Mouse (Mus musculus) heart, adult 18-20 months (tissue): ENCODE measurements around the gene Myo10. TPM values are rescaled to one million over a fixed set of nuclear protein-coding genes. Genes with fewer than 3 reads are reported as not detected.
"Not testable (repeated sequence)": the region's sequence is repeated elsewhere in the genome, so short reads cannot be mapped to it uniquely, and the experiment has no call there.

Experiments used
- DNase-seq, 2 experiments: peaks; one replicate each; pipeline ENCODE4 v3.0.0; 2021 to 2022; ENCODE audit warnings: mixed read lengths in 1 of 2
- total RNA-seq, 2 experiments: library from RNA; stranded (reverse); gene quantifications; 2 replicates each; pipeline ENCODE4 v1.2.3; 2021

Myo10 gene
- total RNA-seq, 2 experiments from 2014 or later: 56.9 to 65.1 TPM

GRCm38 (mm10) chr15:25692254-25692950 lies 70.1 kb downstream of the Myo10 start:
- peak; percentile 35 to 49 for DNase-seq

- DNase-seq: no peak
Measured at GRCm38 (mm10) chr15:25693708-25694107, 71.4 kb downstream of the Myo10 start.

DNA sequence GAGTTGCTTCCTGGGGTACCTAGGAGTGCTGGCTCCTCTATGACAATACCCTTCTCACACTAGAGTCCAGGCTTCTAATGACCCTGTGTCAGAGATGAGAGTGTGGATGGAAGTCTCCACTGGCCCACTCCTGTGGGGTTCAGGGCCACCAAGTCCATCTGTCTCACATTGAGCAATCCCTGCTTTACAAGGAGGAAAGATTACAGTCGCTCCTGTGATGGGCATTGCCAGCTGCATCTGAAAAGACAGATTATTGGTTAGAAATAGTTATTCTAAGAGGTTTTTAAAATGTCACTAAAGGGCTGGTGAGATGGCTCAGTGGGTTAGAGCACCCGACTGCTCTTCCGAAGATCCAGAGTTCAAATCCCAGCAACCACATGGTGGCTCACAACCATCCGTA lies 72.4 kb downstream of the Myo10 start:
- DNase-seq: no peak

DNA sequence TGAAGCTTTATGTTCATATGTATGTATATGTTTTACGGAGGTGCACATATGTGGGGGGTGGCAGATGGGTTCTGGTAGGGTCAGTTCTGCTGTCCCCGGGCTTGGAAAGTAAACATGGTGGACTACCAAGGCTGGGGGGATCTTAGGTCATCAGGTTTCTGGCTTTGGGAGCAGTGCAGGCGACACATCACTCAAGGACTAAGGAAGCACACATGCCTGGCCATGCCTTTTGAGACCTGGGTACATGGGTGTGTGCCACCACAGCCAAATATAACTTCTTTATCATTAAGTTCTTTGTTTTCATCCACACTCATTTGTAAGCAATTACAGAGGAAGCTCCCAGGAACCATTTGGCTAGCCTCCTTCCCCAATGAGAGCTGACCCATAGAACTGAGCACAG lies 72.9 kb downstream of the Myo10 start:
- DNase-seq: no peak

DNA sequence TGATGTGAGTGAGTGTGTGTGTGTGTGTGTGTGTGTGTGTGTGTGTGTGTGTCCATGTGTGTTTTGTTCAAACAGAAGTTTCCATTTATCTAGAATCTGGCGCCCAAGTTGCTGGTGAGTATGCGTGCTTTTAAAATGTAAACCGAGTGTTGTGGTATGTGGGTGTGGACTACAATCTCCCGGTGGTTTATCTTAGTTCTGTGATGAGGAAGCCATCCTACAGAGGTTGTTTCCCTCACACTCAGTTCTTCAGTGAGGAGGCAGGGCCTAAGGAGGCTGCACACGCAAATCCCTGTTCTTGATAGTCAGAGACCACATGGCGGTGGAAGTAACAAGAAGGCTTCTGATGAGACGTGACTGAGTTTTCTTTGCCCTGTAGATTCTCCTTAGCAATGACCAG lies 73.6 kb downstream of the Myo10 start:
- no peak for DNase-seq

- no peak for DNase-seq
Measured at GRCm38 (mm10) chr15:25696660-25697059, 74.3 kb downstream of the Myo10 start.

DNA sequence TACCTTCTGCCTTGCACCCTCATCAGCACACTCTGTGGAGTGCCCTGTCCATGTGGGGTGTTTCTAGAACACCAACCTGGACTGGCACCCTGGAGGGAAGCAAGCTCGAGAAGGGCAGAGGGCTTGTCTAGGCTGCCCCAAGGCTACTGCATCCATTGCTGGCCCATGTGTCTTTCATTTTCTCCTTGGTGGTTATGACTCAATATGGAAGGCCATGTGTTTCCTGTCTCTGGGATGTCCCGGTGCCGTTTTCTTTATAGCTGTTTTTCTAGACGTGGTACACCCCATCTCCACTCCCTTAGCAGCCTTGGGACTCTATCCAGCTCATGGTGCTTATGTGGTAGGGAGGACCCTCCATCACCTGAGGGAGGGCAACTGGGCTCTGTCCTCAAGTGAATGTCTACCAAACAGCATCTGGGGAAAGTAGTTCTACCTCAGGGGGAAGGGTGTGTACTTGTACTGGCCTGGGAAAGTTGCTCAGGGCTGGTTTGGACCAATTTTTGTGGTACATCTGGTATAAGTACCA lies 76.8 kb downstream of the Myo10 start:
- DNase-seq: no peak

DNA sequence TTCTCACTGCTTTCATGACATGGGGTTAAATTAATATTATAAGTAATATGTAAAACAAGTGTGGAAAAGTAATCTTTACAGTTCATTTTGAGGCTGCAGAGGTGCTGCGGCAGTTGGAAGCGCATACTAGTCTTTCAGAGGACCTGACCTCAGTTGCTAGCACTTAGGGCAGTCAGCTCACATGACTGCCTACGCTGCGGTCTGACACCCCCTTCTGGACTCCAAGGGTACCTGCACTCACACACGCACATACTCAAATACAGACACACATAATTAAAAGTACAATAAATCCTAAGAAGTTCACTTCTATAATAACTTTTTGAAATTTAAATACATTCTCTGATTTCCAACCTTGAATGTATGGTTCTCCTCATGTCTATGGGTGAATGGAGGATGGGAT lies 80.3 kb downstream of the Myo10 start:
- no peak for DNase-seq

DNA sequence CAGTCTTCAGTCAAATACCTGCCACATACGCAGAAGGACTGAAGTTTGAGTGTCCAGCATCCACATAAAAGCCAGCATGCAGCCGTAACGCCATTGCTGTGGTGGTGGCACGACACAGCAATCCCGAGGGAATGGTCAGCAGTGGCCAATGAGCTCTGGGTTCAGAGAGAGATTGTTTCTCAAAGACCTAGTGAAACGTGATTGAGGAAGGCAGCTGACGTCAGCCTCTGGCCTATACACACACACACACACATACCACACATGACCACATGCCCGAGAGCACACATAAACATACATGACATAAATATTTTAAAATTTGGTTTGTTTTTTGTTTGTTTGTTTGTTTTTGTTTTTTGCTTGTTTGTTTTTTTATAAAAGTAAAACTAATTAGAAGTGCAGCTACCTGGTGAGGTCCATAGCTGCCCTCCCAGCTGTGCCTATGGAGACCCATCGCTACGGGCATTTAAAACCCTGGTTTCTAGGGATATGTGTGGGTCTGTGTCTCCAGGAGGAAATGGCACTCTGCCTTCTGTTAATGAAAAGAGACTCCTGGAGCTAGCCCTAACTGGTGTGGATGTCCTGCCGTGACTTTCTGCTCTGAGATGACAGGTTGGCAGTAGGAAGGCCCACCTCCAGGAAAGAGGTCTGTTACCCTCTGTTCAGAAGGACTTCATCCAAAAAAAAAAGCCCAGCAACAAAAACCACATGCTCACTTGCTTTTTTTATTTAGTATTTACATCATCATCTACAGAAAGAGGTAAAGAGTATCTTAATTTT lies 82.7 kb downstream of the Myo10 start:
- DNase-seq: no peak

GRCm38 (mm10) chr15:25706874-25707554 lies 84.7 kb downstream of the Myo10 start:
- no peak for DNase-seq

- no peak for DNase-seq
Measured at GRCm38 (mm10) chr15:25707891-25708290, 85.6 kb downstream of the Myo10 start.

- DNase-seq: no peak
Measured at GRCm38 (mm10) chr15:25710876-25711275, 88.6 kb downstream of the Myo10 start.

DNA sequence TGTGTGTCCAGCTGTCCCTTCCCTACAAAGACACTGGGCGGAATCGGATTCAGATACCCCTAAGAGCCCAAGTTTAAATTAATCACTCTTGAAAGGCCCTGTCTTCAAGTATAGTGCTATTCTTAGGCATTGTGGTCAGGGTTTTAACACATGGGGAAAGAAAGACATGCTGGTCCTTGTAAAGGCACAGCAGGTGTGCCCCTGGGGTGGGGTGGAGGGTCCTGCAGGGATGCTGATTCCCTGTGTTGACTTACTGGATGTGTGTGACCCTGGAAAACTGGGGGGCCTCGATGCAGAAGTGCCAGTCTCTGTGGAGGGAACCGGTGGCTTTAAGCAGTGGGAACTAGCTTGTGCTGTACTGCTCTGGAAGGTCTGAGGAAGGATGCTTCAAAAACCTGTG lies 90.6 kb downstream of the Myo10 start:
- DNase-seq: no peak

DNA sequence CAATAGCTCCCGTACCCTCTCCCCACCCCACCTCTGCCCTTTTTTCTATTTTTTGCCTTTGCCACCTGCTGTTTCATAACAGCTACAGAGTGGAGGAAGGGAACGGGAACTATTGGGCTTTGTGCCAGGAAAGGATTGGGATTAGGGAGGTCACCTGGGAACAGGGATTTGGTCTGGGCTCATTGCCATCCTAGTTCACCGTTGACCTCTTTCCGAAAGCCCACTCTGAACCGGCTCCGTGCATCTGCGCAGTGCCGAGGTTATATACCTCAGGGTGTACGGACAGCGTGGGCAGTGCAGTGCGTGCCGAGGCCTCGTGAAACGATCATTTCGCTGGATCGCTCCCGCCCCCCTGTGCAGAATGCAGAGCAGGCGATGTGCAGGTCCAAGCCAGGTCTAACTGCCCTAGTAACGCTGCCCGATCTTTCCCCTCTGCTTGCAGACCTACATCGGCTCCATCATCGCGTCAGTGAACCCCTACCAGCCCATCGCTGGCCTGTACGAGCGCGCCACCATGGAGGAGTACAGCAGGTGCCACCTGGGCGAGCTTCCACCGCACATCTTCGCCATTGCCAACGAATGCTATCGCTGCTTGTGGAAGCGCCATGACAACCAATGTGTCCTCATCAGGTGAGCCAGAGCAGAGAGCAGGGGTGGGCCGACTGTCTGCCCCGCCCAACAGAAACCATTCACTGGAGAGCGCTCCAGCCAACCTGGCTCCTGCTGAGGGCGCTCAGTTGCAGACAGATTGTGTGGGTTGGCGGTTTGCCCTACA lies 91.4 kb downstream of the Myo10 start:
- DNase-seq: no peak

GRCm38 (mm10) chr15:25715218-25715995 lies 93.1 kb downstream of the Myo10 start:
- no peak for DNase-seq

- no peak for DNase-seq
Measured at GRCm38 (mm10) chr15:25715996-25716395, 93.7 kb downstream of the Myo10 start.

- DNase-seq: peak; percentile 72 to 94
Measured at GRCm38 (mm10) chr15:25717006-25717405, 94.7 kb downstream of the Myo10 start.

DNA sequence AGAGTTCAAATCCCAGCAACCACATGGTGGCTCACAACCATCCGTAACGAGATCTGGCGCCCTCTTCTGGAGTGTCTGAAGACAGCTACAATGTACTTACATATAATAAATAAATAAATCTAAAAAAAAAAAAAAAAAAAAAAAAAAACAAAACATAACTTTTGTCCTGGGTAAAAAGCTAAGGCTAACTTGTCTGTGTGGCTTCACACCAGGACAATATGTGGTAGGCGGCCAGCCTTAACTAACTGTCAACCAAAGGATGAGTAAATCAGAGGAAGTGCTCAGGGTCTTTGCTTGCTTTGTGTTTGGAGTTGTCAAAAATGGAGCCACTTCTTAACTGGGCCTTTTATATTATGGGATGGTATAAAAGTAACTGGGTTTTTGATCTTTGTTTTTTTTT lies 95.8 kb downstream of the Myo10 start:
- DNase-seq: not testable (repeated sequence)

- no peak for DNase-seq
Measured at GRCm38 (mm10) chr15:25719270-25719669, 96.9 kb downstream of the Myo10 start.

DNA sequence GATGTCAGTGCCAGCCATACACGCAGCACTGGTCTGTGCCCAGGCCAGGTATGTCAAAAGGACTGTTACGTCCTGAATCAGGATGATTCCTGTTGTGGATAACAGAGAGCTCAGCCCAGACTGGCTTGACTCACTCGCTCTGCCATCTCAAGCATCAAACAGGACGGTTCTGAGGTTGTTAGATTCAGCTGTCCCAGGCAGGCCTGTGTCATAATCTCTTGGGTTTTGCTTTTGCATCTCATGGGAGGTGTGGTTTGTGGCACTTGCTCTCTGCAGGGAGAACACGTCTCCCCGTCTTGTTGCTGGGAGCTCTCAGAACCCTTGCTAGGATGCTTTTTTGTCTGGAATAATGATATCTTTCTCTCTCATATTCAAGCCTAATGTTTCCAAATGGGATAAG lies 97.9 kb downstream of the Myo10 start:
- DNase-seq: no peak
